Mouse (Mus musculus) cerebellum, adult (tissue): ENCODE results near the gene D5Ertd579e.

Experiments used
- ATAC-seq: cut with Nextera tagmentation; 2 replicates; pipeline ENCODE4 v1.9.2; 2017; ENCODE audit warnings: mild to moderate bottlenecking, moderate library complexity, mixed read lengths; ENCODE audit not compliant: insufficient number of reproducible peaks, low FRiP score, low TSS enrichment

Gene D5Ertd579e

DNA sequence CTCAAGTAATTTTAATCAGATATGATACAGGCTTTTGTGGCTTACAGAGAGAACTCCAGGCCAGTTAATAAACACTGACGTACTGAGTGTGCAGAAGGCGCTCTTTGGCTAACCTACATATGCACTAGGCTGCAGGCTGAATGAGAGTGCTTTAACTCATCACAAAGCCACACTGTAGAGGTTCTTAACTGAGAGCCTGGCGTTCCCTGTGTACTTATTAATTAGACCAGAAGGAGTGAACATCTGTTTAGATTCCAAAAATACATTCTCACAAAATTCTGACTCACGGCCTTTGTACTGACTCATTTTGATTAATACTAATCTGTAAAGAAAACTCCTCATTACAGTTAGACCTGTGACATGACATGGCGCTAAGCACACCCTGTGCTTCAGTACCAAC, 76.9 kb downstream of the D5Ertd579e start:
- ATAC-seq: no peak

DNA sequence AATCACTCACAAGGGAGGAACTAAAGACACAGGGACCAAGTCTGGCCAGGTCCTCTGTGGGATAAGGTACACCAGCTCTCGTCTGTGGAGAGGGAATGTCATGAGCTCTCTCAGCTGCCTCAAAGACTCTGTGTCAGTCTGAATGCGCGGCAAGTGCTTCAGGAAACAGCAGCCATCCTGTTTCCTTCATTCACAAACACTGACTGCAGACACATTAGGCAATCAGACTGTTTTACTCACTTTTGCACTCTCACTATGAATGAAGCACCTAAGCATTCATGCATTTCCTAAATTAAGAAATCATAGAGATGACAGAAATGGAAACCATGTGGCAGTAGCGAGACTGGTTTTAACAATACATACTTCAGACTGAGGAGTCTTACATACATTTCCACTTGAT, 77.5 kb downstream of the D5Ertd579e start:
- ATAC-seq: no peak

DNA sequence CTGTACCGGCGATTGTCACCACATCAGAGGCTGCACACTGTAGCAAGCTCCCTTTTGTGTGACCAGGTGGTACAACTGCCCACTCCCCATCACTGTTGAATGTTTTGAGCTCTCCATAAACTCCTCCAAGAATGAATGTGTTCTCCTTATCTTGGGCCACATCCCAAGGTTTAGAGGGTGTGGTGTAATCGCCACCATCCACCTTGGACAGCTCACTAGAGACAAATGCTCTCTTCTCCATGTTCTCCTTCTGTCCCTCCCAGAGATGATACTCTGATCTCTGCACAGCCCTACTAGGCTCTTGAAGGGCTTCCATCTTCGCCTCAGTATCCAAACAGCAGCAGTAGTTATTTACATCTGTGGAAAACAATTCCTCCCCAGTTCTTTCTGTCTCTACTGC, 81.7 kb downstream of the D5Ertd579e start:
- no peak for ATAC-seq

DNA sequence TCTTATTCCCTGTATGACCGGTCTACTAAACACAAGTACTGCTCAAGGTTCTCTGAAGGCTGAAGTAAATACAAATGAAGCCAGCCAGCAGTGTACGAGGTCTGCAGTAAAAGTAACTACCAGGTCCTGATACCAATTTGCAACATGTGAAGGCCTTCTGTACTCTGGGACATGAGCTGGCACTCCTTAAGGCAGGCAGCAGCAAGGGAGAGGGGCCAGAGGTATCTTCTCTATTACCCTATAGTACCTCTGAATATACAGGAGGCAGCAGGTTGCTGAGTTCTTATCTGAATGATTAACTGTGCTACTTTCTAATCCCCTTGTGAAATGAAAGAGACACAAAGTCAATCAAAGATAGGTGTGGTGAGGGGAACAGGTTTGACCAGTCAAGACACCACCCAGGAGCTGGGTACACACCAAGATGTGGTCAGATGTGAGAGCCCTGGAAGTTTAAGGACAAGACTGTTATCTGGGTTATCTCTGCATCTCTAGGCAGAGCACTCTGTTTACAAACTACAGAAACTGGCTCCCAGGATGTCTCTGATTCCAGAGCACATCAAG, 86.8 kb downstream of the D5Ertd579e start:
- ATAC-seq: no peak

DNA sequence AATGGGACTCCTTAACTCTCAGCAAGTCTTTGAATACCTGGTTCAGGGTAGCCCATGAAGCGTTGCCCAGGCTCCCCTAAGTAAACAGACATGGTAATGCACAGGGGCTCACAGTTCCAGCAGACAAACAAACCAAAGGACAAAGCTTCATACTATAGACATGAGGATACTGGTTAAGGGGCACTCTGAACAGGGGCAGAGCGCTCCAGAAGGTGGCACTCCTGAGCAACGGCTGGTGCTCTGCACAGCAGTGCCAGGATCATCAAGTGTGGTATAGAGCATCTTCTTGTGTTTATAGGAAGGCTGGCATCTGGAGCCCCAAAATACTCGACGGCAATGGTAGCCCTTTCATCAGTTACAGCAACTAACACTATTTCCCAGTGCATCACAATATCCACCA, 92.8 kb downstream of the D5Ertd579e start:
- 0 out of 2 replicates have a peak, but pooled peaks have one; percentile 60 for ATAC-seq

DNA sequence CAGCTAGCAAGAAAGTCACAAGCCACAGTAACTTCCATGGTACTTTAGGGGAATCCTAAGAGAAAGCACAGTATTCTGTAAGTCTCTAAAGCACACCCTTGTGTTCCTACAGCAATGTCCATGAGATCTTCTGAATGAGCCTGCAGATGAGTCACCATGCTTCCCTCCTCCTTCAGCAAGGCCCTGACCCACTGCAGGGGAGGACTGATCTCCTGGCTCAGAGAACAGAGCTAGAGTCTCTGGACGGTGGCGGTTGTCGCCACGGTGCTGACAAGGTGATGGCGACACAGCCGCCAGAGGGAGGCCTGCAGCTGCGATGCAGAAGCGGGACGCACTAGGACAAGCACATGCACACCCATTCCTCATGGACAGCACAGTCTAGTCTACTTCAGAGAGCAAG, 93.8 kb downstream of the D5Ertd579e start:
- ATAC-seq: no peak

DNA sequence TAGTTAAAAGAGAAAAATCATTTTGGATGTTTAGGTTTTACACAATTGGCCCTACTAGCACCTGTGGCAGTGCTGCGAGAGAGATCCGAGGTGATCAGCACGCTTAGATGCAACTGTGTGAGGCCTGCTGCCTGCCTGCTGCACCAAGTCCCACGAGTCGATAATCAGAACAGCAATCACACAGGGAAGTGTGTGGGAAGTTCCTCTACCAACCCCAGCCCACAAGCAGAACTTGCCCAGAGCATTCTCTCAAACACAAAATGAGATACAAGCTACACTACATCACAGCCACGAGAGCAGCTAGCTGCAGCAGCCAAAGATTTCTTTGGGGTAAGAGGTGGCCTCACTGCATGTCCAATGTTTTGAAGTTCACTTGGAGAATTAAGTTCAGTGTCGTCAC, 94.3 kb downstream of the D5Ertd579e start:
- ATAC-seq: no peak

DNA sequence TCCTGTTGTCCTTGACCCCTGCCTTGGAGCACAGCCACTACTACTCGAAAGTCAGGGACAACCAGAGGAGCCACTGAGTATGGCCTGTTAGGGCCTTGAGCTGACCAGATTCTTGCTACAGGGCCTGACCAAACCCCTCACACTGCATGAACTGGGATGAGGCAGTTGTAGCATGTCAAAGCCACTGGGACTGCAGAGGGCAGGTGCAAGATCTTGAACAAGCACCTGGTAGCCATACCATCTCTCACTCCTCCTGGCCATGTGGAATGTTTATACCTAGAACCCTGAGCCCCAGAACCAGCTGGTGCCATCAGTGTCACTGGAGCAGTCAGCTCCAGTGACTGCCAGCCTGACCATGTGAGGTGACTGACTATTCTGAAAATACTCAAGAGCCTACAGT, 96.9 kb downstream of the D5Ertd579e start:
- ATAC-seq: no peak

DNA sequence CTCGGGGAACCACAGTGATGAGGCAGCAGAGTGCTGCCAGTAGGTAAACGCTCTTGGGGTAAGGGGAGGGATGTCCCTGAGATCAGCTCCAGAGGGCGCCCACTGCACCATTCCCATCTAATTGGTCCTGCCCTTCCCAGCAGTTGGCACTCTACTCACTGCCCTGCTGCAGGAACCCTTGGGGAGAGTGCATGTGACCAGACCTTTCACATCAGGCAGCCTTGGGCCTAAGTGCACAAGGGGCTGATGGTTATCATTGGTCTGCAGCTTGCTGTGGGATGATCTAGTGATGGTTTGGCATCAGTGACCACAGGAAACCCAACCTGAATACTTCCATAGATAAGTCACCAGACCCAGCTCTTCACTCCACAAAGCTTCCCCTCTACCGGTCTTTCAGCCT, 98.2 kb downstream of the D5Ertd579e start:
- 0 out of 2 replicates have a peak, but pooled peaks have one; percentile 39 for ATAC-seq

DNA sequence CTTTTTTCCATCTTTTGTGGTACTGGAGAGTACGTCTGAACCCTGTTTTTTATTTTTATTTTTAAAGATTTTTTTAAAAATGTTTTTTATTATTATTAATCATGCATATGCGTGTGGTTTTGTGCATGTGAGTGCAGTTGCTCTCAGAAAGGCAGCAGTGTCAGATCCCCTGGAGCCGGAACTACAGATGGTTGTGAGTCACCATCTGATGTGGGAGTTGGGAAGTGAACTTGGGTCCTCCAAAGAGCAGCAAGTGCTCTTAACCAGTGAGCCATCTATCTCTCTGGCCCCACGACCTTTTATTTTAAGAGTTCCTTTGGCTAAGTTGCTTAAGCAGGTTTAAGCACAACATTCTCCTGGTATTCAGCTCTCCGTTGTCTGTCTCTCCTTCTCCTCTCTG, 99.6 kb downstream of the D5Ertd579e start:
- no peak for ATAC-seq

DNA sequence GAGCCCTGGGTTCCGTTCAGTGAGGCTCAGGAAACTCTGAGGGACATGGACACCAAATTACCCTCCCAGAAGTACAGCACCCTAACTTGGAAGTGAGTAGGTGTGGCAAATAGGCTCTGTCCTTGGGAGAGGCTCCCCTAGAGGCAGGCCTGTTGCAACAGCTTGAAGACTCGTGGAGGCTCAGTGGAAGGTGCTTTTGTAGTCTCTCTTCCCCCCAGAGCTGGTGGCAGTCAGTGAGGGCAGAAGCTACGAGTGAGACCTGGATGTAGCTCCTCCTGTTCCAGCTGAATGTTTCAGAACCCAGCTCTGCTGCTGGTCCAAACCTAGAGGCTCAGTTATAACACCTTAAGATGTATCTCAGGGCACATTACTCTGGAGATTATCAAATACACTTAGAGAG, 100.7 kb downstream of the D5Ertd579e start:
- no peak for ATAC-seq

DNA sequence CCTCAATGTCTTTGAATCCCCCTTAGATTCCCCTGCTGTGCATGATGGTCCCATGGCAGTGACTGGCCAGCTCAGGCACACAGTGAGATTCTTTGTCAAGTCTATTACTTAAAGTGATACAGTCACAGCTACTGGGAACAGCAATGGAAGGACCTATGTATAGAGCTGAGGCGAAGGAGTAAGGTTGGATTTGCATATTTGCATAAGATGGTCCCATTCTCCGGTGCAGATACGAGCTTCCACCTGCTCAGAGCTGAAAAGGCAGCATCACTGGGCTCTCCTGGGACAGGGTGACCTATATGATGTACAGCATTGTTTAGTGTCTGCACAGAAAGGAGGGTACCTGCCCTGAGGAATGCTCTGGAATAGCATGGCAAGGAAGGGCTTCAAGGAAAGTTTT, 101.5 kb downstream of the D5Ertd579e start:
- ATAC-seq: no peak

DNA sequence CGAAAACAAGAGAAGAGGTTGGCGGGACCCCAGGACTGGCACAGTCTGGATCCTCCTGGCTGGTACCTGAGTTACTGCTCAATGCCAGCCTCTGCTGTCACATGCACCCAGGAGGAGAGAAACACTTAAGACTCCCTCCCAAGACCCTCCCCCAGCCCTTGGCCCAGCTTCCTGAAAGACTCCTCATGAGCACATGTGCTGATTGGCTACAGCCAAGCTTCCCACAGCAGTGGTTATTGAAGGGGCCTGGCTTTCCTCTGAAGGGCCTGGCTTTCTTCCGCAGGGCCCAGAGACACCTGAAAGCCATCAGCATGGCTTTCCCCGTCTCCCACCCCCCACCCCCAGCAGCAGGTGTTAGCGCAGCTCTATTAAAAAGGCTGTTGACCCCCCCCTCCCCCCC, 102.6 kb downstream of the D5Ertd579e start, which contains the start of gene Tbc1d14:
Gene Tbc1d14, minus strand, starts transcription at position 101 of the 400 bp plus-strand sequence.
- no peak for ATAC-seq

DNA sequence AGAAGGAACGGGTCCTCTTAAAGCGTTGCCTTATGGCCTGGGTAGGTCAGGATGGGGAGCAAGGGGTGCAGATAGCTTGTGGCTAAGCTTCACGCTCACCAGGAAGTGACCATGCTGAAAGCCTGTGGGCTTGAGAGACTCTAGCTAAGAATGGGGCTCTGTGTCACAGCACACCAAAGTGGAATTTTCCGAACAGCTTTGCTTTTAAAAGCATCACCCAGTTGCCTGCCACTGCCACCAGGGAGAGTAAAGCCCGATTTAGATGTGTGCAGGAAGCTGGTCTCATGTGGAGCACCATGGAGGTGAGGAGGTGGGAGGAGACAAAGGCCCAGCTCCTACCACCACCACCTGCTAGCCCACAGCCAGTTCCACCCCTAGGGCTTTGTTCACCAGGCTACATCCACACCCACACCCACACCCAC, 105.3 kb downstream of the D5Ertd579e start:
- ATAC-seq: no peak

DNA sequence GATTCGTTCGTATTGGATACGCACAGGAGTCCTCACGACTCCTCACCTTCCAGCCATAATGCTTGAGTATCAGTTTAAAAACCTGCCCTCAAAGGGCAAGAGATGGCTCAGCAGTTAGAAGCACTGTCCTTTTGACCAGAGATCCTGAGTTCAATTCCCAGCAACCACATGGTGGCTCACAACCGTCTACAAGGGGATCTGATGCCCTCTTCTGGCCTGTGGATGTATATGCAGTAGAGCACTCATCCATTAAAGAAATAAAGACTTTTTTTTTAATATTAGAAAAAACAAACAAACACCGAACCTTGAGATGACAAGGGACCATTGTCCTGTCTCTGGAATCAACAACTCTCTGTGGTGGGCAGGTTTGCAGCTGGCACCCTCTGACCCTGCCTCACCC, 111.5 kb downstream of the D5Ertd579e start:
- ATAC-seq: no peak

DNA sequence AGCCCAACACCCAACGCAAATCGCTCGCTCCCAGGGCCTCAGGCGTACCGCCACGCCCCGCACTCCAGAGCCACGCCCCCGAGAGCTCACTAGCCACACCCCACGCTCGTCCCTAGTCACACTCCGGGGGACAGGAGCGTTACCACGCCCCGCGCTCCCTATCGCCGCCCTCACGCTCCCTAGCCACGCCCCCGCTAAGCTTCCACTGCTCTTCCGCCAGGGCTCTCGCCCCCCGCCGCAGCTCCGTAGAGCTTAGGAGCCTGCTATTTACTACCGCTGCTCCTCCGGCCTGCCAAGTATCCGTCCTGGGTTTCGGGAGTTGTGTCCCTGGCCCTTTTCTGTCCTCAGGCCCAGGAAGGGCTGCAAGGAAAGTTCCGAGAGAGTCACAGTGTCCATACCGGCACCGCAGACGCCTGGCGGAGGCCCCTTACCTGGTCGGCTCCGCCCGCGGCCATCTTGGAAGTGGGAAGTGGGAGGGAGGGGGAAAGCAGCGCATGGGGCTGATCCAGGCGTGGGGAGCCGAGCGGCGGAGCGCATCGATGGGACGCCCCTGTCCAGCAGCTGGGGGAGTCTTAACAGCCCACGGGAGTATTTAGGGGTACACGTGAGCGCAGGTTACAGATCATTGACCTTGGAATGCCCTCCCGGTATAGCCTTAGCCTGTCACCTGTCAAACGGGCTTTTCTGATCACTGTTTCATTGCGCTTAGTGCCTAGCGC, 113.7 kb downstream of the D5Ertd579e start:
- ATAC-seq: peak; percentile 87

DNA sequence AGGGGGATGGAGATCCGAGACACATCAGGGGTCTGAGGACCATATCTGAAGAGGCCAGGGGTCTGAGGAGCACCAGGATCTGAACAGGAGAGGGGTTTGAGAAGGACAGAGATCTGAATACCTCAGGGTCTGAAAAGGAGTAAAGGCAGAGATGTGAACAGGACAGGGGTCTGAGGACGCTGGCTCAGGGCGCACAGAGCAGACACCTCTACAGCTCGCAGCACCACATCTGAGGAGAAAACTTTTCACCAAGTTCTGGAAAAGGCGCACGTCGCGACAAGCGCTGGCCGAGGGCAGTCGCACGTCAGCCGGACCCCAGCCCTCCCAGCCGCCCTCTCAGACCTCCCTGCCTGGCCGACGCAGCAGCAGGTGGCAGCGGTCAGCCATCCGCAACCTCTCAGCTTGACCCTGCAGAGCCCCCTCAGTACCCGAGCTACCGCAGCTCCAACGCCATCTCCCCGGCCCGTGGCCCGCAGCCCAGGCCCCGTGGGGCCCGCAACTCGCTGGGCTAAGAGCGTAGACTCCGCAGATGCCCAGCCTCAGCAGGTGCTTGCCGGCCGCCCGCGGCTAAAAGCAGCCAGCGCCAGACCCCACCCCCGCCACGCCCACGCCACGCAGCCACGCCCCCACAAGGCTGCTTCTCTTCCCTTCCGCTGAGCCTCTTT, 114.4 kb downstream of the D5Ertd579e start:
- no peak; the same call in 1 of the 2 replicates for ATAC-seq

DNA sequence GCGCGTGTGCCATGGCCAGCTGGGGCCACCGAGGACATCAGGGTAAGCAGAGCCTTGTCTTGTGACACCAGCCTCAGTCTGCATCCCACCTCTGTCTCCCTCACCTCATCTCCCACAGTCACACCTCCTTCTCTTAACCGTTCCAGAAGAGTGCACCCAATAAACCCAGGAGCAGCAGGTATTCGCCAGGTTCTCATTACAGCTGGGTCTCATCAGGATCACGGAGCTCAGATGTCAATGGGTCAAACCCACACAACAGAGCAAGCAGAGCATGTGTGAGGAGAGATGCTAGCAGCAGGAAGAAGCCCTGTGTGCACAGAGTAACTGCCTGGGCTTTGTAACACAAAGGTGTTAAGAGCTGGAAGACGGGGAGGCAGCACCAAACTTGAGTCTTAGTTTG, 115.9 kb downstream of the D5Ertd579e start:
- no peak for ATAC-seq

DNA sequence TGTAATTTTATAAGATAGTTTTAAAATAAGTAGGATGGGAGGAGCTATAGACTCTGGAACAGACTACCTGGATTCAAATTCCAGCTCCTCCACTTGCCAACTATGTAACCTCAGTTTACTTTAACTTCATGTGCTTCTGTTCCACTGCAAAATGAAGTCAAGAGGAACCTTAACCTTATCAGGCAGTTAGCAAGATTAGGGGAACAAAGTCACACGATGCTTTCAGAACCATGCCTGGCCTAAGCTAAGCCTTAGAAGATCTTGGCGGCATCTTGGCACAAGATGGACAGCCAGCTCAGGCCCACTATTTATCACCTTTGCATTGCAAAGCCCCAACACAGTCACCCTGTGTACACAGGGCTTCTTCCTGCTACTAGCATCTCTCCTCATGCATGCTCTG, 116.8 kb downstream of the D5Ertd579e start:
- ATAC-seq: no peak

DNA sequence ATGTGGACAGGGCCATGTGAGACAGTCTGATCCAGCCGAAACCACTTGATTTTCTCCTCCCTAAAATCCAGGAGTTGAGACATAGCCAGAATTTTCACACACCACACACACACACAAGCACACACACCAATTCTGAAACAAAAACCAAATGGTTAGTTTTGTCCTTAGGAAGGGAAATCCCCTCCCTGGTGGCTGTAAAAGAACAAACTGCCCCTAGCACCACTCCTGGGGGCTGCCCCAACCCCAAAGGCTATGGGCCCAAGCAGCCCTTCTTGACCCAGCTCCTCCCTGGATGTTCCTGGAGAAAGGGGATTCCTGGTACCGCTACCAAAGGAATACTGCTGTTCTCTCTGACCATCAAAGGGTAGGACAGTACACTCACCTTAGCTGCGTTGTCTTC, 119.4 kb downstream of the D5Ertd579e start:
- ATAC-seq: no peak

DNA sequence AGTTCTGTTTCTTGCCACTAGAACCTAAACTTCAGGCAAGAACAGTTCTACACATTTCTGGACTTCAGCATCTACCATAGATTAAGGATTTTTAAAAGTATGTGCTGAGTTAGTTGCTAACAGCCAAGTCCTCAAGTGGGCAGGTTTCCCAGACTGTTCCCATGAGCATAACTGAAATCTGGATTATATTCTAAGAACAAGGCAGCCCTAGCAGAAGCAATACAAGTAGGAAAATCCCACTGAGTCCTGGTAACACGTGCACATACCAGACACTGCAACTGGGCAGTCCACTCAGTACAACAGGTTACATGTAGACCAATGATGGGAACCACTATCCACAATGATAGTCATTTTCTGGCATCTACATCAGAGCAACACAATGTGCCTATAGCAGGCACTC, 120.1 kb downstream of the D5Ertd579e start:
- ATAC-seq: no peak

DNA sequence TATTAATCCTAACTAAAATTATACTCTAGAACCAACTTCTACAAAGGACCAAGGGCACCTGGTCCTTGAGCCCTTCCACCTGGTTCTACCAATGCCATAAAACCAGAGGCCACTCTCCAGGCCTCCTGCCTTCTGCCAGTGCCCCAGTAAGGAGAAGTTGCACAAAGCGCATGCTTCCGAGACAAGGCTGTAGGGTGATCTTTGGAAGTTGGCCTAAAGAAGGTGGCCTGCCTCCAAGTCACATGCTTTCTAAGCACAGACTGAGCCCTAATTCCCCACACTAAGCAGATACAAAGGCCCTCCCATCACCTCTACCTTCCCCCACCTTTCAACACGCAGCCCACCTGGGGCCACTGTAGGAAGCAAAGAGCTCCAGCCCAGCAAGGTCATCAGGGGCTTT, 120.6 kb downstream of the D5Ertd579e start:
- ATAC-seq: no peak
